Mouse (Mus musculus): ENCODE results near the gene Spata5. TPM values are rescaled to one million over a fixed set of nuclear protein-coding genes. Genes with fewer than 3 reads are reported as not detected.
"Not testable (repeated sequence)": the region's sequence is repeated elsewhere in the genome, so short reads cannot be mapped to it uniquely, and the experiment has no call there.

Spata5 gene
- polyA plus RNA-seq, 1 experiment = 1.0 TPM

DNA sequence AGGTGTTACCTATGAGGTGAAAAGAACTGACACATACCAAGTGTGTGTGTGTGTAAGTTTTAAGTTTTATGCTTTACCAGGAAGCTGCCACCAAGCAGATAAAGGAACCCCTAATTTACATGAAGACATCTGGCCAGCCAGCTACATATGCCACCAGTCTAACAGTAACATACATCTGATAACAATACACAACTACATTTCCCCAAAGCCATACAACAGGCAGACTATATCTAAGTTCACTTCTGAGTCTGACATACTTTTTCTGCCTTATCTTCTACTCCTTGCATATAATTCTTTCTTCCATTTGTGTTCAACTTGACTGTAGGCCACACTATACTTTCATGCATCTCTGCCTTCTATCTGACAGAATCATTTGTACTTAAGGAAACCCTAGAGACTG lies 112.4 kb downstream of the Spata5 start:
- H3K4me3 ChIP-seq (ENCODE audit: low read depth, low read length) = no peak overlapping the region
- H3K27me3 ChIP-seq (ENCODE audit: control insufficient read depth, insufficient read depth, low read length) = no peaks in the 10 kb centered on the region
- TF ChIP-seq CTCF (IDR thresholded peaks at IDR 0.05; ENCODE audit: extremely low read depth, insufficient read length, insufficient replicate concordance, low read depth, low read length) (no peak), POLR2A (IDR thresholded peaks at IDR 0.05; ENCODE audit: low read depth, low read length) (no peak)
- no peaks in the 10 kb centered on the region for H3K4me1 ChIP-seq (ENCODE audit: control insufficient read depth, insufficient read depth, insufficient read length, low read length)
- 0 out of 2 replicates have a peak, but pooled peaks cover 2% of the 10 kb centered on the region for H3K36me3 ChIP-seq (ENCODE audit: control insufficient read depth, insufficient read depth, low read length)
- H3K27ac ChIP-seq (ENCODE audit: insufficient read depth, low read depth, low read length) = no peak overlapping the region

DNA sequence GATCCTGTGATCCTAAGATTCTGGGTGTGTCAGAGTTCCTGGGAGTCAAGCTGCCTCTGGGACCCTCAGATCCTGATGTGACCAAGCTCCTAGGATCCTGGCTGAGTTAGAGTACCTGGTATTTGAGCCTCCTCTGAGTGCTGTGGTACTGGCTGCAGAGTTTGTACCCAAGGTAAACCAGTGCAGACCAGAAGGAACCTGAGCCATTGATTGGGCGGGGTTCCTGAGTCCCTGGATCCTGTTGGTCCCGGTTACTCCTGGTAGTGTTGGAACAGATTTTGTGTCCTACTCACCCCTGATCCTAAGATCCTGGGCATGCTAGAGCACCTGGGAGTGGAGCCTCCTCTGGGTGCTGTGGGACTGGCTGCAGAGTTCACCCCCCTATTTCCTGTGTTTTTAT lies 121.0 kb downstream of the Spata5 start:
- not testable (repeated sequence) for H3K36me3 ChIP-seq (ENCODE audit: control insufficient read depth, insufficient read depth, low read length); H3K4me1 ChIP-seq (ENCODE audit: control insufficient read depth, insufficient read depth, insufficient read length, low read length); H3K27ac ChIP-seq (ENCODE audit: insufficient read depth, low read depth, low read length); H3K27me3 ChIP-seq (ENCODE audit: control insufficient read depth, insufficient read depth, low read length); H3K4me3 ChIP-seq (ENCODE audit: low read depth, low read length)
- 96% methylated on average over 2 of the region's 2 CpGs for WGBS

DNA sequence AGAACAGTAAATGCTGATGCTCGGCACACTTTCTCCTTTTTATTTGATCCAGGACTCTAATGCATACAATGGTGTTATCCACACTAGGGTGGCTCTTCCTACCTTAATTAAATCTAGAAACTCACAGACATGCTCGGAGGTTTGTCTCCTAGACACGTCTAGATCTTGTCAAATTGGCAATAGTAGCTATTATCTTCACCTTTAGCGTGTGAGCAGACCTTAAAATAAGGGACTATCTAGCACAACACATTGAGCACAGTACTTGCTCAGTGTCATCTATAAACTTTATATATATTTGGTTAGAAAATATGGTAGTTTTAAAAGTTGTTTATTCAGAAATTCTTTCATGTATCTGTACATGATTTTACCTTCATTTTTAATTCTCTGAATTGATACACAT lies 126.7 kb downstream of the Spata5 start:
- Histone ChIP-seq H3K27ac (ENCODE audit: insufficient read depth, low read depth, low read length) (no peak overlapping the region), H3K27me3 (ENCODE audit: control insufficient read depth, insufficient read depth, low read length) (no peaks in the 10 kb centered on the region), H3K4me1 (ENCODE audit: control insufficient read depth, insufficient read depth, insufficient read length, low read length) (no peaks in the 10 kb centered on the region), H3K36me3 (ENCODE audit: control insufficient read depth, insufficient read depth, low read length) (no peaks in the 10 kb centered on the region), H3K4me3 (ENCODE audit: low read depth, low read length) (no peak overlapping the region)
- whole genome bisulfite sequencing = 95% methylated on average over 4 of the region's 4 CpGs
- no peak for TF ChIP-seq POLR2A (IDR thresholded peaks at IDR 0.05; ENCODE audit: low read depth, low read length)
- TF ChIP-seq CTCF (IDR thresholded peaks at IDR 0.05; ENCODE audit: extremely low read depth, insufficient read length, insufficient replicate concordance, low read depth, low read length) = no peak

DNA sequence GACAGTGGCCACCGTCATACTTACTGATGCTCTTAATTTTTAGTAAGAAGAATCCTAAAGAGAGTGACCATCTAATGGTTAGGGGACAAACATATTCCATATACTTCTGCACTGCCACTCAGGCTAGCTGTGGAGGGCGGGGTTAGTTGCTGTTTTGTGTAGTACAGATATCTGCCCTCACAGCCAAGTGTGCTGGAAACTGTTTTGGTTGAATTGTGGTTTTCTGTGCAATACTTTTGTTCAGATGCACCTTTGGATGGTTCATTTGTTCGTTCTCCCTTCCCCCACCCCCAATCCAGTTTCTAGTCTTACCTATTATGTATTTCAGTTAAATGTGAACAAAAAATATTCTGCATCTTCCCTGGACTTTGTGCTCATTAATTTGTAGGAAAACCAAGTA lies 130.5 kb downstream of the Spata5 start:
- 92% methylated on average over 3 of the region's 3 CpGs for WGBS
- no peaks in the 10 kb centered on the region for H3K27me3 ChIP-seq (ENCODE audit: control insufficient read depth, insufficient read depth, low read length)
- H3K4me3 ChIP-seq (ENCODE audit: low read depth, low read length) = no peak overlapping the region
- no peaks in the 10 kb centered on the region for H3K4me1 ChIP-seq (ENCODE audit: control insufficient read depth, insufficient read depth, insufficient read length, low read length)
- no peak overlapping the region for H3K27ac ChIP-seq (ENCODE audit: insufficient read depth, low read depth, low read length)
- TF ChIP-seq POLR2A (IDR thresholded peaks at IDR 0.05; ENCODE audit: low read depth, low read length) (no peak), CTCF (IDR thresholded peaks at IDR 0.05; ENCODE audit: extremely low read depth, insufficient read length, insufficient replicate concordance, low read depth, low read length) (no peak)
- no peaks in the 10 kb centered on the region for H3K36me3 ChIP-seq (ENCODE audit: control insufficient read depth, insufficient read depth, low read length)

DNA sequence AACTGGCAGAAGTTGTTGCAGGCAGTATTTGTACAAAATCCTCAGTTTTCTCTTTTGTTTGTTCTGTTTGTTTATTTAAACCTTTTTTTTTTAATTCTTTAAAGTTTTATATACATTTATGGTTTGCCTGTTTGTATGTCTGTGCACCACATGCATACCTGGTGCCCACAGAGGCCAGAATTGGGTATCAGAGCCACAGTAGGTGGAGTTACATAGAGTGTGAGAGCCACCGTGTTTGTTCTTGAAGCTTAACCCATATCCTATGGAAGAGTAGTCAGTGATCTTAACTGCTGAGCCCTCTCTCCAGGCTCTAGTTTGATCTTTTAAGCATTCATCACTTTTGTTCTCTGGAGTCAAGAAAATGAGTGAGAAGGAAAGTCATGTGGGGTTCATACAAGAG lies 130.9 kb downstream of the Spata5 start:
- WGBS = 51% methylated on average over 1 of the region's 1 CpGs
- no peaks in the 10 kb centered on the region for H3K27me3 ChIP-seq (ENCODE audit: control insufficient read depth, insufficient read depth, low read length)
- H3K4me1 ChIP-seq (ENCODE audit: control insufficient read depth, insufficient read depth, insufficient read length, low read length) = no peaks in the 10 kb centered on the region
- H3K27ac ChIP-seq (ENCODE audit: insufficient read depth, low read depth, low read length) = no peak overlapping the region
- H3K36me3 ChIP-seq (ENCODE audit: control insufficient read depth, insufficient read depth, low read length) = no peaks in the 10 kb centered on the region
- TF ChIP-seq CTCF (IDR thresholded peaks at IDR 0.05; ENCODE audit: extremely low read depth, insufficient read length, insufficient replicate concordance, low read depth, low read length) = no peak
- TF ChIP-seq POLR2A (IDR thresholded peaks at IDR 0.05; ENCODE audit: low read depth, low read length) = no peak
- H3K4me3 ChIP-seq (ENCODE audit: low read depth, low read length) = no peak overlapping the region

DNA sequence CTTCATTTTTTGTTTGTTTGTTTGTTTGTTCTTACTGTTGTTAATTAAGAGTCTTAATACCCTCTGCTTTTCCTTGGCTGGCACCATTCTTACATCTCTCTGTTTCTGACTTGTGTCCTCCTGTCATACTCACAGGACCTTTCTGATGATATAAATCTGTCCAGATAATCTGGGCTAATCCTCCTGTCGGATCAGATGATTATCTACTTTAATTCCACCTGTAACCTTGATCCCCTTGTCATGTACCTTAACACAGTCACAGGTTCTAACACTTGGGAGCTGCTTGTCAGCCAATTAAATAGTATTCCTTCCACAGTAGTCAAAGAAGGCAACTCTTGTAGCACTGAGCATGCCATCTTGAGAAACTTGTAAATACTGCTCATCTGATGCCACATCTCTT lies 131.8 kb downstream of the Spata5 start:
- 90% methylated on average over 1 of the region's 1 CpGs for WGBS
- H3K27me3 ChIP-seq (ENCODE audit: control insufficient read depth, insufficient read depth, low read length) = no peaks in the 10 kb centered on the region
- TF ChIP-seq CTCF (IDR thresholded peaks at IDR 0.05; ENCODE audit: extremely low read depth, insufficient read length, insufficient replicate concordance, low read depth, low read length) = no peak
- TF ChIP-seq POLR2A (IDR thresholded peaks at IDR 0.05; ENCODE audit: low read depth, low read length) = no peak

DNA sequence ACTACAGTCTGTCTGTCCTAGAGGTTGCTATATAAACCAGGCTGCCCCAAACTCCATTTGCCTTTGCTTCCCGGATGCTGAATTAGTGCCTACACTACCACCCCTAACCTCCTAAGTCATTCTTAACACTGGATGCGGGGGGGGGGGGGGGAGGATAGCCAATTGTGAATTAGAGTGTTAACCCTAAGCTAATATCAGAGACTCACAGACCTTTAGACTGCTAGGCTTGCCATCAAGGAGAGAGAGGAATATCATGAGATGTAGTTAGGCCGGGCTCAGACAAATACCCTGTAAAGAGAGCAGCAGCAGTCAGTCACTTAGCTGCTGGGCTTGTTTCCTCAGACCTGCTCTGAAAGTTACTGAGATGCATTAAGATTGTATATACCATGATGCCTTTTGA lies 132.5 kb downstream of the Spata5 start:
- Histone ChIP-seq H3K27ac (ENCODE audit: insufficient read depth, low read depth, low read length) (no peak overlapping the region), H3K36me3 (ENCODE audit: control insufficient read depth, insufficient read depth, low read length) (peaks cover 2% of the 10 kb centered on the region; the same call in 1 of the 2 replicates), H3K4me3 (ENCODE audit: low read depth, low read length) (no peak overlapping the region), H3K27me3 (ENCODE audit: control insufficient read depth, insufficient read depth, low read length) (no peaks in the 10 kb centered on the region), H3K4me1 (ENCODE audit: control insufficient read depth, insufficient read depth, insufficient read length, low read length) (0 out of 2 replicates have a peak, but pooled peaks cover 2% of the 10 kb centered on the region)
- WGBS = 91% methylated on average over 3 of the region's 3 CpGs
- no peak for TF ChIP-seq CTCF (IDR thresholded peaks at IDR 0.05; ENCODE audit: extremely low read depth, insufficient read length, insufficient replicate concordance, low read depth, low read length)
- TF ChIP-seq POLR2A (IDR thresholded peaks at IDR 0.05; ENCODE audit: low read depth, low read length) = no peak

More for the DNA sequence above, 131.8 kb downstream of the Spata5 start:
- 0 out of 2 replicates have a peak, but pooled peaks cover 2% of the 10 kb centered on the region for H3K4me1 ChIP-seq (ENCODE audit: control insufficient read depth, insufficient read depth, insufficient read length, low read length)
- peaks cover 2% of the 10 kb centered on the region; the same call in 1 of the 2 replicates for H3K36me3 ChIP-seq (ENCODE audit: control insufficient read depth, insufficient read depth, low read length)
- no peak overlapping the region for H3K27ac ChIP-seq (ENCODE audit: insufficient read depth, low read depth, low read length)
- H3K4me3 ChIP-seq (ENCODE audit: low read depth, low read length) = no peak overlapping the region

Measured in small intestine, adult 2 months (tissue).